Mouse (Mus musculus): ENCODE results near the gene Dnajc17.

GRCm38 (mm10) chr2:119240075-119240818 is 31.7 kb upstream of the Dnajc17 start:
- TF ChIP-seq CTCF (IDR thresholded peaks at IDR 0.05; ENCODE audit: borderline replicate concordance, control insufficient read depth, extremely low read depth, insufficient read depth, low read length, poor library complexity) (no peak), POLR2A (IDR thresholded peaks at IDR 0.05; ENCODE audit: control insufficient read depth, extremely low read depth, insufficient read depth, low read length, poor library complexity) (no peak)

Data from thymus, adult 2 months (tissue).